Mouse (Mus musculus) lung, postnatal 14 days (tissue): ENCODE results near the gene Psen2.

Source experiments
- DNase-seq: peaks from one replicate; pipeline ENCODE4 v3.0.0; 2021

Gene Psen2

DNA sequence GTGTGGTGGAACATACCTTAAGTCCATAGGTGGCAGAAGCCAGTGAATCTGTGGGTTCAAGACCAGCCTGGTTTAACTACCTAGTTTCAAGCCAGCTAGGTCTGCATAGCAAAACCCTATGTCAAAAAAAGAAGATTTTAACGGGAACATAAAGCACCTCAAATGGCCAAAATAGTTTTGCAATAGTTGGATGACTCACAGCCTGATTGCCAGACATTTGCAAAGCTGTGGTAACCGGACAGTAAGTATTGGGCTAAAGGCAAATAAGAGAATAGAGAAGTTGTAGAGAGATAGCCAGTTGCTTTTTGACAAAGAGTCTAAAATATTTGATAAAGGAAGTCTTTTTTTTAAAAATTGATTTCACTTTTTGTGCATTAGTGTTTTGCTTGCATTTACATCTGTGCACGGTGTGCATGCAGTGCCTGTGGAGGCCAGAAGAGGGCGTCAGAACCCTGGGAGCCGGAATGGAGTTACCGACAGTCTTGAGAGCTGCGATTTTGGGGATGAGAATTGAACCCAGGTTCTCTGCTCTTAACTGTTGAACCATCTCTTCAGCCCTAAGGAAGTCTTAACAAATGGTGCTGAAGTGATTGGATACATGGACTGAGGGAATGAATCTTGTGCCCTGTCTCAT, at the start of gene Psen2:
TSS of gene Psen2 (minus strand) at position 75 of the 634 bp plus-strand sequence.
- DNase-seq = peak; percentile 53

DNA sequence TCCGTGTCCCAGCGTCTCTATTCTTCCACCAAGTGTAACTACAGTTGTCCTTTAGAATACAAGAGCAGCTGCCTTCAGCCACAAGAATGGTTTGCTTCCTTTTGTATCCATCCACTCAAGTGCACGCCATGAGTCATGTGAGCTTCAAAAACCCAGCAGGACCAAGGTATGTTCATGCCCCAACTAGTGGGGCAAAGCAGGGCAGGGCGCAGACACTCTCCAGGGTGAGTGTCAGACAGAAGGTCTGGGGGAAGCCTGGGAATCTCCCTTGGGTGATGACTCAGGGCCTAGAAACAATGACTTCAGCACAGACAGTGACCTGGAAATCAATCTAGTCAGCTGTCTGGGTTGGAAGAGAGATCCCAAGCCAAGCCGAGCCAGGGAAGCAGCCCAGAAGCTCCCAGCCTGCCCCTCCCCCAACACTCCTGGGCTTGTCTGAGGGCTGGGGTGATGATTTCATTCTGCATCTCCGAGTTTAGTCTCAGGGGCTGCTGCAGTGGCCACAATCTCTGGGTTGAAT, 49.6 kb upstream of the Psen2 start:
- peak; percentile 42 for DNase-seq

DNA sequence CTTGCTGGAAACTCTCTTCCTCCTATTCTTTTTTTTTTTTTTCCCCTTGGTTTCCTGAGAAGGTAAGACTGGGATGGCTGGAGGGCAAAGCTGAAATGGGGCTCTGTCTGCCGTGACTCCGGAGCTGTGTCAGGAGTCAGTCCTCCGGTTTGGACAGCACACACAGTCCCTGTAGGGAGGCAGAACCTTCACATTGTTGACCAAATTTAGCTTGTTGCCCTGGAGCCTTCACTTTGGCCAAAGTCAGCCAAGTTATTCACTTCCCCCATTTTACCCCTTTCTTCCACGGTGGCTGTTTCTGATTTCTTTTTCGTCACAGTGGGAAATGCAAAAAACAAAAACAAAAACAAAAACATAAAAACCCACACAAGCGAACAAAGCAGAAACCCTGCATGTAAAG, 49.0 kb upstream of the Psen2 start:
- no peak for DNase-seq

DNA sequence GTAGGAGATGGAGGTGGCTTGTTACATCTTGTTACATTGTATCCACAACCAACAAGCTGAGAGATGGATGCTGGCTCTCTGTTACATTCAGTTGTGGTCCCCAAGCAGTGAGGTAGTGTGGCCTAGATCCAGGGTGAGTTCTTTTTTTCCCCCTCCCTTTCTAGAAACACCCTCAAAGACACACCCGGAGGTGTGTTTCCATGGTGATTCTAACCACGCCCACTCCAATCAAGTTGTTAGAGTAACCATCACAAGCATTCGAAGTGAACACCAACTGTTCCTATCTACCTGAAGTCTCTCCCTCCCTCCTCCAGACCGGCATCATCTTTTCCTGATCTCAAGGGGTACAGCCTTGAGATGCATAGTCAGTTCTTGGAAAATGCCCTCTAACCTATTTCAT, 45.7 kb upstream of the Psen2 start:
- DNase-seq = no peak

DNA sequence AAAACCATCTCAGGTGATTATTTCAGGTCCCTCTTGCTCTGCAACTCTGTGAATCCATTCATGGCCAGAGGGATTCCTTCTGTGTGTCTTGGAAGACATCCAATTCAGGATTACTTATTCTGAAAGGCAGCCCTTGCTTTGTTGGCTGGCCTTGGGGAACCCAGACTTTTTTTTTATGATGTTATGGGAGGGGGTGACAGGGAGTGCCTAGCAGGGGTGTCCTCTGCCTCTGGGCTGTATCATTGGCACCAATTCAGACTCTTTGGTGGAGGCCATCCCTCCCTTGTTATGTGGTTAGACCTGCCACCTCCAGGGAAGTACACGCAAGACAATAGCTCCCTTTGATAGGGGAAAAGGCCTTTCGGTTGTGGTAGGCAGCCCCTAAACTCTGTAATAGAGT, 44.4 kb upstream of the Psen2 start:
- no peak for DNase-seq

DNA sequence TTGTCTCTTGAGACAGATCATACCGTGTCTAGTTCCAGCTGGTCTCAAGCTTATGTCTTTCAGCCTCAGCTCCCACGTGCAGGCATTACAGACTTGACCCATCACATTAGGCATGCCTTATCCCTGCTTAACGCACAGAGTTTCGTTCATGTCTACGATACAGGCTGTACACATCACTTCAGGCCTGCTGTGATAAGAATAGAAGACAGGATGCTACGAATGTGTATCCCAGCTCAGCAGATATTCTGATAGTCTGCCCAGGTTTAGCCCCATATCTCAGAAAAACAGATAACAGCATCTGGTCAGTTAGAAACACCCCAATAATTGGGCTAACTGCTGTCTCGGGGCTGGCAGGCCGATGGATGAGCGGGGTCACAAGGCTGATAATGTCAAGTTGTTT, 43.7 kb upstream of the Psen2 start:
- DNase-seq = no peak

DNA sequence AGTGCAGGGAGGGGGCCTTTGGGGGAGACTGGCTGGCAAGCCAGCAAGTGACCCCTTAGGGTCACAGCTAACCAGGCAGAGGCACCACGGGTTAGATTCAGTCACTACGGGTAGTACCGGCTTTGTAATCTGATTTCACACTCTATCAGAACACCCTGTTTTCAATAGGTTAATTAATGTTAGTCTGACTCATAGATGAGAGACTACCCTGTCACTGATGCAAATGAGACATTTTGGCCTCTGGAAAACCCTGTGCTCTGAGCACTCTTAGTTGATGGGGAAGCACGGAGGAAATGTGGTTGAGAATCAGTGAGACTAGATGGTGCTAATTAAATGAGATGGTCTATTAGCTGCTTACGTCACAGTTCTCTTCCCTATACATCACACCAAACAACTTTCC, 40.4 kb upstream of the Psen2 start:
- DNase-seq = no peak

DNA sequence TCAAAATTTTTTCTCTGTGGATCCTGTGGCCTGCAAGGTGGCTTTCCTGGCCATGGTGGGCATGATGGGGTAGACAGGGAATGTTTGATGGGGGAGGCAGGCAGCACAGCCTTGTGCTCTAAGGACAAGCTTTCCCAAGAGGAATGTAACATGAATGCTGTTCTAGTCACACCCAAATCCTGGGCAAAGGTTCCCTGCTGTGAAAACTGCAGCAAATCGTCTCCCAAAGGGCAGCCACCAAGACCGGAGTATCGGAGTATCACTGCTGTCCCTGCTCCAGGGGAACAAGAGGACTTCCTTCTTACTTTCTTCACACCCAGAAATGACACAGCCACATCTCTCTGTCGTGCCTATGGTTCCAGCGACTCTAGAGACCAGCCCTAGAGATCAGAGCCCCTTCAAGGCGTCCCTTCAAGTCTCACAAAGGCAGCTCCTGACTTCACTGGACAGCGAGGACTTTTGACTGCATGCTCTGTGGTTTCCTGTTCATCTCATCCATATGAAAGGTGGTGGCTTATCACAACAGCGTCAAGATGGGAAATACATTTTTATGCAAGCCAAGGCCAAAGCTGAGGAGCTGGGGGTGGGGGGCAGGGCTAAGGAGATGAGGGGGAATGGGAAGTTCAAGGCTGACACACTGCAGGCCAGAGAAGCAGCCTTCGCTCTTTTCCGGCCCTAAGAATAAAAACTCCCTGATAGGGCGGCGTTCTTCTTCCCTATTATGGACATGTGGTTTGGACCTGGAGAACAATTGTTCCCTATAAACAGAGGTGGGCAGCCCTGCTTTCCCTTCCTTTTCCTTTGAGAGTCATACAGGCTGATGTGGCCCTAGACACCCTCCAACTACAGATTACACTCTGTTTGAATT, 39.2 kb upstream of the Psen2 start:
- peak; percentile 38 for DNase-seq

DNA sequence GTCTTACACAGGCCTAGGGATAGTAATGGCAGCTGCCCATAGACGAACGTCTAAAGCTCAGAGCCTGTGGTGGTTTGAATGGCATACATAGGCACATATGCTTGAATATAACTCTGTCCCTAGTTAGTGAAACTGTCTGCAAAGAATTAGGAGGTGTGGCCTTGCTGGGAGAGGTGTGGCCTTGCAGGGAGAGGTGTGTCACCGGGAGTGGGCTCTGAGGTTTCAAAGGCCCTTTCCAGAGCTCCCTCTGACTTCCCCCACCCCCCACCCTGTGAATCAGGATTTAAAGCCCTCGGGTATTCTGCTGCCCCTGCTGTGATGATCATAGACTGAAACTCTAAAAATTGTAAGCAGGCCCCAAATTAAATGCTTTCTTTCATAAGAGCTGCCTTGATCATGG, 37.8 kb upstream of the Psen2 start:
- no peak for DNase-seq

DNA sequence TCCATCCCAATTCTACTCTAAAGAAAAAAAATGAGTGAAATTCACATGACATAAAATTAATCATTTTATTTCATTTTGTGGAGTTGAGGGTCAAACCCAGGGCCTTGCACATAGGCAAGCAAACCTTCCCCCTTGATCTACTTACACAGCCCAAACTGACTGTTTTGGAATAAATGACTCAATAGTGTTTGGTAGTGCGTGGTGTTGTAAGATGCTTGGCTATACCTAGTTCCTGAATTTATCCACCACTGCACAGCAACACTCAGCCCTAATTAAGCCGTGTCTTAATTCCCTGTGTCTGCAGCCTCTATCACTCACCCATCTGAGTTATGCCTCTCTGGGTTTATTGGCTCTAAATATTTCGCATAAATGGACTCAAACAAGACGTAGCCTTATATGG, 37.1 kb upstream of the Psen2 start:
- no peak for DNase-seq

DNA sequence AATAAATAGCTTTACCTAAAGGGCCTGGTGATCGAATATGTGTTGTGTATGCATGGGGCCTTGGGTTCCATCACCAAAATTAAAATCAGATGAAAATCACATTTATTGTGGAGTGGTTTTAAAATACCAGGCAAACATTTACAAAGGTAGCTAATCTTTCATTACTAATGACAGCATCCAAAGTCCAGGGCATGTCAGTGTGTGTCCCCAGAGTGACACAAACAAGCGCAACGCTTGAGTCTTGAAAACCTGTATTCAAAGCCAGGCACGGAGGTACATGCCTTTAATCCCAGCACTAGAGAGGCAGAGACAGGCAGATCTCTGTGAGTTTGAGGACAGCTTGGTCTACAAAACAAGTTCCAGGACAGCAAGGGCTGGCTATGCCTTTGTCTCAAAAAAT, 36.5 kb upstream of the Psen2 start:
- no peak for DNase-seq

DNA sequence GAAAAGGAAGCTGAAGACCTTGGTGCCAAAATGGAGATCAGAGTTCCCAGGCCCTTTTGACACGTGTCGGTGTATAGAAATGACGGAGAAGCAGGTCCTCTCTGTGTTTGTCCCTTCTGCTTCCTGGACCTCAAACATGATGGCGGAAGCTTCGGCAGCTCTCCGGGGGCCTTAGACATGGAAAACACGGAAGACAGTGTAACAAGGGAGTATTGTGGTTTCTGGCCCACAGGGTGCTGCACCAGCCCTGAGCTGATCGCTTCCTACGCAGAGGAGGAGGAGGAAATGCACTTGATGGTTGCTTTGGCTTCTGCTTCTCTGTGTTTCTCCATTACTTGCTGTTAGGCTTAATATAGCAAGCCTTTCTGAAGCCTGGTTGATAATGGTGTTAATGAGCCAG, 32.9 kb upstream of the Psen2 start:
- DNase-seq = no peak

DNA sequence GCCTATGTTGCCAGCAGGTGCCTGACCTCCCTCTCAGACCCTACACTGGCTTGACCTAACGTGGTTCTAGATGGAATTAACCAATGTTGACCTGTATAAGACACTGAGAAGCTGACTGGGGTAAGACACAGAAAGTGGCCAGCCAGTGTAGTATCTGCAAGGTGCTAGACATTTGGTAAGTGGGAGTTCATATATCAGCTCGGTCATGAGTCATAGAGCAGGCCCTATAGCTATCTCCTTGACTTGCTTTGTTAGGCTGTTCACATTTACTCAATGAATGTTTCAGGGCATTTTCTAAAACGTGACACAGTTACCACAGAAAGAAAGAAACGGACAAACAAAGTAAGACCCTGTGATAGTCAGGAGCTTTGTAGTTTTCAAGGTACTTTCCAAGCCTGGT, 27.1 kb upstream of the Psen2 start:
- no peak for DNase-seq

DNA sequence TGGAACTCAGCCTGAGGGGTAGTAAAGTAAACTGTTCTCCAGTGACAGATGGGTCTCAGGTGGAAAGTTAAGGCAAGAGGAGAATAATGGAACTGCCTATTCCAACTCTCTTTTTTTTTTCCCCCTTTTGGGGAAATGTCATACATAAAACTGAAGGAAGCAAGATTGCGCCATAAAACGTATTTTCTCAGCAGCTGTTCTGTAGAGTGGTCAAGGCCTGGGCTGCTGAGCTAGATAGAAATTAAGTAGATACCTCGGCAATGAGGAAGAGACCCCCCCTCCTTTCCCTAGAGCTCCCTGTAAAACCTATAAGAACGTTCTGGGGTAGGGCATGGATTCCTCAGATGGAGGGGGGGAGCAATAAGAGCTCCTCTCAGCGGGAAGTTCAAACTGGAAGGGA, 26.6 kb upstream of the Psen2 start:
- DNase-seq = no peak

DNA sequence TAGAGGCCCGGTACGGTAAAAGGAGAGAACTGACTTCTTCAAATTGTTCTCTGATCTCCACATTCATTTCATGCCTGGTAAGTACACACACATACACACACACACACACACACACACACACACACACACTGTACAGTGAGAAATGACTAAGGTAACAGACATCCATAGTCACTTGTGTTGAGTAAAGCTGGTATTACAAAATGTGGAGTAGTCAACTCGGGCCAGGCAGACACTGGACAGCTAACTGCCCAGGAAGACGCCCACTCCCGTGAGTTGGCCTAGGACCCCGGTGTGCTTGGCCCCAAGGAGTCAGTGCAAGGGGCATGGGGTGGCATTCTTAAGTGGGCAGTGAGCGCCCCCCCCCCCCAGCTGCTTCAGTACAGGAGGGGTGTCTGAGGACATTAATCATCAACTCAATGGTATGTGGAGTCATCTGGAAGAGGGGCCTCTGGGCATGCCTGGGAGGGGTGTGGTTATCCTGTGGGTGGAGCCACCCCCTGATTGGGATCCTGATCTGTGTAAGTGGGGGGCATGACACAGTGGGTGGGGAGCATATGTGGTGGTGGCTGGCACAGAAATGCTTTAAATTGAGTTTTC, 25.7 kb upstream of the Psen2 start:
- no peak for DNase-seq

DNA sequence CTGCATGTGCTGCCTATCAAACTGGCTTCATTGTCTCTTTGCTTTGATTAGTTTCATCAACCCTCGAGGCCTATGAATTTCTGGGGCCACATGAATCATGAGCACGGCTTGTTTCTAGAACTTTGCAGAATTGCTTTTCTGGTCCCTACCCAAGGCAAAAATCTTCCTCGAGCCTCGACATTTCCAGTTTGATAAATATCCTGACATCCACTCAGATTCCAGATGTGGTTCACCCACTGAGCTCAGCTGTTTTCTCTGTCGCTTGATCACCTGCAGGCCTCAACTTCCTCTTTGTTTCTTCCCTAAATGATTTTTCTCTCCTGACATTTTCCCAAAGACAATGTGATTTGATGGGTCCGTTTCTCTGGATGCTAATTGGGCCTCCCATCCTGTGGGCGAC, 25.0 kb upstream of the Psen2 start:
- DNase-seq = no peak

DNA sequence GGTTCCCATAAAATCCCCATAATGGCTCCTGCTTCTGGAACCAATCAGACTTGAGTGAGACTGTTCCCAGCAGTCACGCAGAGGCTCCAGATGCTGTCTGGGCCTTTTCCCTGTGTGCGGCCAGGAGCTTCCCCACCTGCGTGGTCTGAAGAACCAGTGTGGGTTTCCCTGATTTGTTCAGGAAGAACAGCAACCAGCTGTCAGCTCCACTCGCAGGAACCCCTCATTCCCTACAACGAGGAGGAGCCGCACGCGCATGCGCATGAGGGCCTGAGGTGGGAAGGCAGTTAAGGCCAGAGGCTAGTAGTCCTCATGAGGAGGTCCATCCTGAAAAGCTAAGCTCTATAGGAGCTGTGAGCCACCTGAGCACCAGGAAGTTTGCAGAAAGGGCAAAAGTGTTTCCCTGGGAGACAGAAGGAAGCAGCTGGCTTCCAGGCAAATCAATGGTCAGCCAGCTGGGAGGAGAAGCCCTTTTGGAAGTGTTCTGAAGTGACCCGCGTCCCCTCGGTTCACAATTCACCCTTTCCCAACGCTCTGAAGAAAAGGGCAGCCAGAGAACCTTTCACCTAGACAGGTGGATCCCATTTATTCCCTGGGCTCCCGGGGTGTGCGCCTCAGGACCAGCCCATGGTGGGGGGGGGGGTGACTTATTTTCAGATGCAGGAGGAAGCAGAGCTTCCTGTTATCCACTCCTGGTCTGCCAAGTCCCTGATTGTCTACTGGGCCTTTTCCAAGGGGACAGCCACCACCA, 23.0 kb upstream of the Psen2 start:
- no peak for DNase-seq

DNA sequence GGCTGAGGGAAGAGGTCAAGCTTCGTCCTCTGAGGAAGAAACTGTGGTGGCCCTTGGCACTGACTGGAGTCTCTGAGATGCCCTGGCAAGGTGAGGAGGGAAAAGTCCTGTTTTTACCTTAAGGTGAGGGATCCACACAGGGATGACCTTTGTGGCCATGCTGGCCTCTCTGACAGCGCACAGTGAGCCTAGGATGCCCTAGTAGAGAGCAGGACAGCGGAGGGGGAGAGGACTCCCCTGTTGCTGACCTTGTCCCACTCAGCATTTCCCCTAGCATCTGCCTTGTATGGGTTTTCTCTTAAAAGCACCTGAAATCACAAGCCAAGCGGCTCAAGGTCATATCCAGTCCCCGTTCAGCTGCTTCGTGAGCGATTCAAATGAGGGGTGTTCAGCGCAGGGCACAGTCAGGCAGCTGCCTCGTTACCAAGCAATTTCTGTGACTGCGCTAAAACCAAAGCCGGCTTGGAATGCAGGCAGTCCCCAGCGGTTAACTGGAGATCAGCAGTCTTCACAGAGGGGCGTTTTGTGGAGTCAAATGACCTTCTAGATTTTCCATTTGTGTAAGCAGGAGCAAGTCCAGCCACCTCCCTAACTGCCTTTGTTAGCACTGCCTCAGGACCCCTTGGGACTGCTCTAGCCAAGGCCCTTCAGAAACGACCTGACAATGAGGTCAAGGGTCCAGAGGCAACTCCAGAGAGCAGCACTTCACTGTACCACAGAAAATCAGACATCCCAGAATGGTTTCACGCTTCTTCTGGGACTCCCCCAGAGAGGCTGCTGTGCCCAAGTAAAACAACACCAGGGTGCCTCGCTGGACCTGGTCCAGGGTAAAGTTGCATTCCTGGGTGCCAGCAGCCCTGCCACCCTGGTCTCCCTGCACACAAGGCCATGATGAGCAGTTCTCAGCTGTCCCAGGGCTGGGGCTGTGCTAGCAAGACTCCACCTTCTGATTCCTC, 20.9 kb upstream of the Psen2 start:
- DNase-seq = no peak

DNA sequence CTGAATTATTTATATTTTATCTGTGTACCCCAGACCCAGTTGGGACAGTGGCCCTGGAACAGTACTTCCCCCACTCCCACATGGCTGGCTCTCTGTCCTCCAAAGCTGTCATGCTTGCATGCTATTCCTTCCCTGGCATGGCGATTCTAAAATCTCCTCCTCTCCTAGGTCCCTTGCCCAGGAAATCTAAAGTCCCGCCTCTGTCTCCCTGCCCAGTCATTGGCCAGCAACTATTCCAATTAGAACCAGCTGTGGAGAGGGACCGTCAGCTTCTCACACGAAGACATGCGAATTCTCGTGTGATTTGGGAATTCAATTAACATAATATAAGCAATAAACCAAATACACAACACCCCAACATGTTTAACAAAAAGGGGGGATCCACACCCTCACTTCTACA, 19.3 kb upstream of the Psen2 start:
- DNase-seq = no peak

DNA sequence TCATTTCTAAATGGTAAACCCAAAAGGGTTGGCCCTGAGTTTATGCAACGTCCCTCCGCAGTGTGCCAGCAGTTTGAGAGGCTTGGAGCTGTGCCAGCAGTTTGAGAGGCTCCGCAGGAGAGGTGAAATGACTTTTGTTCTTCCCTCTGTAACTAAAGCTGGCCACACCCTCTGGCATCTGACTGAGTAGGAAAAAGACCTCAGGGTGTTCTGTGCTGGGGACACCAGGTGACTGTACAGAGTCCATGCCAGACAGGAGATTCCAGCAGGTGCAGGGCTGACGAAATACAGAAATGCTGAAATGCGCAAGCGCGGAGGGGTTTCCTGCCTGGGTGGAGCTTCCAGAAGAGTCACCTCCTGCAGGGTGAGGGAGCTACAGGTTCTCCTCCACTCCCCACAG, 16.4 kb upstream of the Psen2 start:
- peak; percentile 88 for DNase-seq

DNA sequence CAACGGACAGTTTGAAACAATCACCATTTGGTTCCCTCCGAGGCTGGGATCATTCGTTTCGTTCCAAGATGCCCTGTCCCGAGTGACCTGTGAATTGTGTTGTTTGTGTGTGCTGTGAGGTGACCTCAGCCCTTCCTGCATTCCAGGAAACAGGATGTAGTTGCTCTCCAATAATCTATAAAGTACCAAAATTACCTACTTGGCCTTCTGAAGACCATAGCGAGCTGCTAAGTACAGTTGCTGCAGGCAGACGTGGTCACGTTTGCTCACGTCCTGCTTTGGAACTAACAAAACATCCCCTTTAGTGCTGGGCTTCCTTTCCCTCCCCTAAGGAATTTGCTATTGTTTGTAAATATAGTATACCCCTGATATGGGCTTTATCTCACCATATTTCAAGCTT, 14.3 kb upstream of the Psen2 start:
- DNase-seq = no peak

DNA sequence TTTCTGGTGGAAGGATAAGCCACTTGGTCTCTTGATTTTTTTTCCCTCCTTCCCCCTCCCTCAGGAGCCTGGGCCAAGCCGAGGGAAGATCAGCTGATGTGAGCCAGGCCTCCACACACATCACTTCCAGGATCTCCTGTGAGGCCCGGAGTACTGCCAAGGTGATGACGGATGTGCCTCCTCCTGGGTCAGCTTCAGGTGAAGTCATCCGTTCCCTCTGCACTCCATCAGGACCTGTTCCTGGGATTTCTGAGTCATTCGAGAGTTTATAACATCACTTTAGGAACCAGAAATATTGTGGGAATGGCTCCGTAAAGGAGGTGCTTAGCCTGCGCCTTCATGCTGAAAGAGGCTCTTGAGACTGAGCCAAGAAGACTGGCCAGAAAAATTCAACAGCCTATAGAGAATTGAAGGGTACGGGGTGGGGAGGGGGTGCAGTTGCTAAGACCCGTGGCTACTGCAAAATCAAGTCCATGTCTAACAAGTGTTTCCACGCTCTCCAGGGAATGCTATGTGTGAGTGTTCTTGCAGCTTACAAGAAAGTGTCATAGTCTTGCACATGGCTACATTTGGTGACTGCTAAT, 11.6 kb upstream of the Psen2 start:
- no peak for DNase-seq
